Mouse (Mus musculus): ENCODE results near the gene Bcl2.

Bcl2 gene

DNA sequence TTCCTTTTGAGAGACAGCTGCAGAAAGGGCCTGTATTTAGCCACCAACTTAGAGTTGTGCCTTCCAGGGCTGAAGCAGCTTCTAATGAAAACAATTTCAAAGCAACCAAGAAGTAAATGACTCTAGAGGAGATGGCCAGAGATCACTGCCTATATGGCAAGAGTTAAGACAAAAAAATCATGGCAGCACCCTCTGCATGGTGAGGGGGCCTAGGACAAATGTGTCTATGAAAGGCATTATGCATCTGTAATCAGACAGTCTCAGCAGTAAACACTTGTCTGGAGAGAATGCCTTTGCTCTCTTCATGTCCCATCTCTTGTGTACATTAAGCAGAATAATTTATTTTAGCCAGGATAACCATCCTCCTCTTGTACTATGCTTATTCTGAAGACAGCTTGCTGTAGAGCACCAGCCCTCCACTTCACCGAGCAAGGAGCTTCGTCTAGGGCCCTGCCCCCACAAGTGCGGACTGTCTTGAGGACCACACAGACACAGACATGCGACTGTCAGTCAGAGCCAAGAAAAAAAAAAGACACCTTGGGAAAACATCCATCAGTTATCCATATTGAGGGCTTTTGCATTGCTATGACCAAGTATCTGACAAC lies 126.1 kb downstream of the Bcl2 start:
- no peak for DNase-seq (ENCODE audit: low read depth, low spot score)

DNA sequence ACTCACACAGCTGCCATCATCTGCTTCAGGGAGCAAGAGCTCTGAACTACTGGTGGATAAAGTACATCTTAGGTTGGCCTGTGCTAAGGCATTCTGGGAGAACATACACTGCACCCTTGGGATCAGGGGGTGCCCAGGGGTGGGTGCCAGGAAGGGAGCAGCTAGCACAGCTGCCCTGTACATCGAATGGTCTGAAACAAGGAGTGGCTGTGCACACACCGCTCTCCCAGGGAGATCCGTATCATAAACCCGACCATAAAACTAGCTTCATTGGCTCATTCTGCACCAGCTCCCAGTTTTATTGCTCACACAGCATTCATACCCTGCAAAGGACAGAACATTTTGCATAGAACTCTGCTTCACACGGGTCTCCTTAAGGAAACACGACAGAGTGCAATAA lies 127.3 kb downstream of the Bcl2 start:
- DNase-seq (ENCODE audit: low read depth, low spot score) = no peak

DNA sequence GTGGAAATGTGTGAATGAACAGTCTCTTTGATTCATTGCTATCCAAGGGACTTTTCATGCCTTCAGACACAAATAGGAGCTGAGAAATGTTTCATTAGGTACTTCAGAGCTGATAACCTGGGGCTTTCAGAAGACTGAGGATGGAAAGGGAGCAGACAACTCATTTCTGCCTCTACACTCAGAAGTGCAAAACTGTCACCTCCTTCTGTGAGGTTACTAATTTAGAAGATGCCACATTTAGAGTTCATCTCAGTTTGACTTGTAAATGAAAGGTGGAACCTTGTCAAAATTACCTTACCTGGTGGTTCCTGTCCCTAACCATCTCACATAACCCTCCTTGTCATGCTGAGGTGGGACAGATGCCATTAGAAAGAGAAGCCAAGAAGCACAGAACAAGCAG lies 128.7 kb downstream of the Bcl2 start:
- DNase-seq (ENCODE audit: low read depth, low spot score) = no peak

DNA sequence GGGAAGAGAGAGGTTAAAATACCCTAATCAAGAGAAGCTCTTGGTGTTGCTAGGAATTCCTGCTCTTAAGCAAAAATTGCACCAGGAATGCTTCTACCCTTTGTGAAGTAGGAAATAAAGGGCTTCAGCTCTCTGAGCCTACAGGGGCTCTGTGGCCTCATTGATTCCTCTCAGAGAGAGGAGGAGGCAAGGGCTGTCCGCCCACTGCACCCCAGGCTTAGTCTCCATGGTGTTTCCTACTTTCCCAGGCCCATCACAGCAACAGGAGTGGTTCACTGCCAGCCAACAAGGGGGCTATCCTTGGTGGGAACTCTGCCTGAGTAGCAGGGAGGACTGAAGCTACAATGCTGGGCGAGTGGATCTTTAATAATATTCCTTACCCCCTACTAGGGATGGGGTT lies 129.2 kb downstream of the Bcl2 start:
- DNase-seq (ENCODE audit: low read depth, low spot score) = no peak

DNA sequence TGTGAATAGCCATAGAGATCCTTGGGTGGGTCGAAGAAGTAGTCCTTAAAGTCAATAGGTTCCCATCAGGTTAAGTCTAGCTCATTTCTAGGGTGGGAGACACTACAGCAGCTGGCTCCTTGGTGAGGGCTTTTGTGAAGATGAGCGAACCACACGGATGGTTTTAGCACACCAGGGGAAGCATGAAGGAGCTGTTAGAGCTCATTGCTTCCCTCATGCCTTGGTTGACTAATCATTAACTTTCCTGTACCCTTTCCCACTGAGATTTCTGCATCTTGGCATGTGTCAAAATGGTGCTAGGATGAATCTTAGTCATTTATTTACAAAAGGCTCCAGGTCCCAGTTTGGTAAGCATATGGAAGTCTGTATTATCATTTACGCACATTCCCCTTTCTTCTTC lies 129.8 kb downstream of the Bcl2 start:
- DNase-seq (ENCODE audit: low read depth, low spot score) = no peak

DNA sequence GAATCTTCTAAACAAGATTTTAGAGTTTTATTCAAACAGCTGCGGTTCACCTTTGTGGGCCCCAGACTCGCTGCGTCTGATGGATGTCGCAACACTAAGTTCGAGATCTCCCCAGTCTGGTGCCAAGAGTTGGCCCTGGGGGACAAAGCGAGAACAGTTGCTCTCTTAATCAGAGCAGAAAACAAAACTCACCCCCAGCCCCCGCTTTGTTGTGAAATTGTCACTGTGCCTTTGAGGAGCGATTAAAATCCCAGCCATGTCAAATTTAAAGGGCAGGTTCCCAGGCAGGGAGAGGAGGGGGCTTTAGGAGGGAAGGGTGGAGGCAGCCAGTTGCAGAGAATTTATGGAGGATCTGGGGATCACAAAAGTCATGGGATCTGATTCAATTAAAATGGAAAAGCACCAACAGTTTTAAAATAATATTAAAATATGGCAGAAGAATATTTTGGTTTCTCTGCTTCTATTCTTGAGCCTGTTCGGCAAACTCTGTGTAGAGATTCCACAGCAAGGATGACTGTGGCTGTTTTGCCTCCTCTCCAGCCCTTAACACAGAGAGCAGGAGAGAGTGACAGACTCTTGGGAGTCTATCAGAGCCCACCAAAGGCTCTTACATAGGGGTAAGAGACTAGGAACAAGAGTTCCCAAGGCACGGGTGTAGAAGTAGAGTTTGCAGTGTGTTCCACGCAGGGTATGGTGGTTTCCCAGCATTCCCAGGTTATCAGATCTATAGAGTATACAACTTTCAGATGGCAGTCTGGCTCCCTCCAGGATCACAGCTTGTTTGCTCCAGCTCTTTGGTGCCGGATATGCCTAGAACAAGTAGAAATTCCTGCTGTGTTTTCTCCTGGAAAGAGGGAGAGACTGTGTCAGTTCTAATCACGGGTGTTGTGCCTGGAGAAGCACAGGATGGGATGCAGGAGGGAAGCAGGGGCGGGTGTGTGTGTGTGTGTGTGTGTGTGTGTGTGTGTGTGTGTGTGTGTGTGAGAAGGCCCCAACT lies 130.5 kb downstream of the Bcl2 start:
- DNase-seq (ENCODE audit: low read depth, low spot score) = no peak

DNA sequence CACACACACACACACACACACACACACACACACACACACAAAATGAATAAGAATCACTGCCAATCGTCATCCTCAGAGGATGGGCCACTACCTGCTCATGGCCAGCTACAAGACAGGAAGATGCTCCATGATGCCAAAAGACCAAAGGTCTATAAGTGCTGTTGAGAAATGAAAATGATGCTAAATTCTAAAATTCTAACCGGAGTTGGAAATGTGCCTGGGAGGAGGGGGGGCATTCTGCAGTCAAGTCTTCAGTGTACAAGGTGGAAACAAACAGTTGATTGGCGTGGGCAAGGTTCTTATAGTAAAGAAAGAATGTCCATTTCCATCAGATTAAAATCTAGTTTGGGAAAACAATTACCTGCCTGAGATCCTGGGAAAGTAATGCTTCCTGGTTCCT lies 131.3 kb downstream of the Bcl2 start:
- DNase-seq (ENCODE audit: low read depth, low spot score) = no peak

DNA sequence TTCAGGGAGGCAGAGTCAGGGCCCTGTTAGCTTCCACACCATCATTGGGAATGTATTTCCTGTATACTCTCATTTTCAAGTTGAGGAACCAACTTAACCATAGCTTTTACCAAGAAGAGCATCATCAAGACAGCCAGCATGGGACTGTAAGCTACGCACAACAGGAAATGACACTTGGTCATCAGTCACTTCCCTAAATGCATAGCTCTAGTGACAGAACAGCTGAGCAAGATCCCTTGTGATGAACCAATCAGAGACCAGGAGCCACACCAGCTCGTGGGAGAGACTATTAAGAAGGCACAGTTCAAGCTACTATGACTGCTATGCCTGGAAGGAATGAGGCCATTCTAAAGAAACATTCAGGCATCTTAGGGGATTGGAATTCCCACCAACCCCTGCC lies 132.3 kb downstream of the Bcl2 start:
- no peak for DNase-seq (ENCODE audit: low read depth, low spot score)

DNA sequence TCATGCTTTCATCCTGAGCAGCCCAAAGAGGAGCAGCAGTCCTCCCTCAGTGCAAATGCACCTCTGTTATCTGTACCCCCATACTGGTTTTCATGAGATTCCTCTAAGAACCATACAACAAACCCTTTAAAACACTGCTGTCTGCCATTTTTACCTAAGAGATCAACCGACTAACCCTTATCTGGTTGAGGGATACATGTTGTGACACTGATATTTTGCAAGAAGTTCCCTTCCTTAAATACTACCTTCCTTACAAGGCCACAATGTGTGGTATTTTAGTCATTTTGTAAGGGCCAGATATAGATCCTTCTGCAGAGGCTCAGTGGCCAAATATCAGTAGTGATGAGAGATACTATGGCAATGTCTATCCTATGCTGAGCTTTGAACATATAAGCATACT lies 134.3 kb downstream of the Bcl2 start:
- DNase-seq (ENCODE audit: low read depth, low spot score) = no peak

DNA sequence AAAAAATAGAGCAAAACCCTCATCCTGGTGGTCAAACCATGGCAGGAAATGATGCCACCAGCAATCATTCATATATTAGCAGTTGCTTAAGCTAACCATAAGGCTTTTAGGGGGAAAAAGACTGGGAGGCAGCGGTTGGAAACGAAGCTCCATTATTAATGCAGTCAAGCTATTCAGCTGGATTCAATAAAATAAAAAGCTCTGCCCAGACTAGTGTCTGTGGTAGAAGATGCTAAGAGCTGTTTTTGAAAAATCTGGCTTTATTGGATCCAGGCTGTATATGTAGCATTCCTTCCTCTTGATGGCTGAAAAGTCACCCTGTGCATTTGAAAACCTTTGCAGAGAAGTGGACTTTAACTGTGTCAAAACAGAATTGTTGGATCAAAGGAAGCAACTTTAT lies 141.6 kb downstream of the Bcl2 start:
- DNase-seq (ENCODE audit: low read depth, low spot score) = no peak

DNA sequence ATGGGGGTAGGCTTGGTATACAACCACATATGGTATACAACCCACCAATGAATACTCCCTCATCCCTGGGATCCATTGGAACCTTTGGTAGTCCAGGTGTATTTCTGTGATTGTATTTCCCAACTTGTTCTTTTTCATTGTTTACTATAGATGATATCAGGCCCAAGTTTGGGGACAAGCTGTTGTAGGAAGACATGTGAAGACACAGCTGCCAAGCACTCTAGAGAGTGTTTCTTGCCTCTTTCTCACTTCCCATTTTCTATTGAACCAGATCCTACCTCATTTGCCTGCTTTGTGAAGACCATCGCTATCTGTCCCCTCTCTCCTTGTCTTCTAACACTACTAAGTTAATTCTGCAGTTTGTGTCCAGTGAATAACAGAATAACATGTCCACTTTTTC lies 143.2 kb downstream of the Bcl2 start:
- DNase-seq (ENCODE audit: low read depth, low spot score) = no peak

DNA sequence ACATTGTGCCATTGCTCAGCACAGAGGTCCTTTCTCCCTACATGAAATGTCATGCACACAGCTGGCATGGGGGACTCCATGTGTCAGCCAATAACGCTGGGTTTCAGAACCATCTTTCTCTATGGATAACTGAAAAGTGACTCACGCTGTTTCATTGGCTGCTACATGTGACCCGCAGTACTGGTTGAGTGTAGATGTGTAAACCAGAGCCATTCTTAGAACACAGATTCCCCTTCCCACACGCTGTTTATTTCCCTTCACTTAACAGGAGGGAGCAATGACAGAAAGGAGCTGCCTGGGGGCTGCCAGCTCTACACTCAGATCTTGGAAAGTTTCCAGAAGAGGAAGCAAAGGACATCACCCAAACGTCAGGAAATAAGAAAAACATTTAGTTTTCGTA lies 143.7 kb downstream of the Bcl2 start:
- no peak for DNase-seq (ENCODE audit: low read depth, low spot score)

DNA sequence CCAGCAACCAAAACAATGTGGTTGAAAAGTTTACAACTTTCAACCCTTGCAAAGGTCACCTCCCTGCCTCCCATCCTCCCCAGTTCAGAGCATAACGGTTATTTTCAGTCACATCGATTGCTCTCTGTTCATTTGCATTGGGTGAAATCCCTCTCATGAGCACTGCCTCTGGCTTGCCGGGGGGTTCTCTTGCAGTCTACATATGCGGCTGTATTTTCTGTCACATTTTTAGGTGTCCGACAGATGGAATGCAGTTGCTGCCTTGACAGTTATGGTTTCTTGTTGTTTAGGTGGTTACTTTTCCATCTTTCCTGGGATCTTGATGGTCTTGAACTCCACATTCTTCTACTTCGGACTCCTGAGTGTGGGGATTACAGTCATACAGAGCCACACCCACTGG lies 144.4 kb downstream of the Bcl2 start:
- DNase-seq (ENCODE audit: low read depth, low spot score) = no peak

DNA sequence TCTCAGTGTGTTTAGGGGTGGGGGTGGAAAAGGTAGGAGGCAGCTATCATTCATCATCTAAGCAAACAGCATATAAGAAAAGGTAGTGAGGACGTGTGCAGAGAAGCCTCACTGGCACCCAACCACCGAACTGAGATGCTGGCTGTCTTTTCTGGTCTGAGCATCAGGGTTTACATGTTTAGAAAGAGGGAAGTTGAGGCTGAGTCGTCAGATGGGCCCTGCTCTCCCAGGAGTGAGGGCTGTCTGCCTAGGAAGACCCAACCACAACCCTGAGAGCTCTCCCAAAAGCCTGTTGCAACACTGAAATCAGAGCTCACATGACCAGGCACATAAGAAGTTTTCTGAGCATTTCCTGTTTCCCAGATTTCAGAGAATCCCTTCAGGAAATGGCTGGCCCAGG lies 145.2 kb downstream of the Bcl2 start:
- no peak for DNase-seq (ENCODE audit: low read depth, low spot score)

DNA sequence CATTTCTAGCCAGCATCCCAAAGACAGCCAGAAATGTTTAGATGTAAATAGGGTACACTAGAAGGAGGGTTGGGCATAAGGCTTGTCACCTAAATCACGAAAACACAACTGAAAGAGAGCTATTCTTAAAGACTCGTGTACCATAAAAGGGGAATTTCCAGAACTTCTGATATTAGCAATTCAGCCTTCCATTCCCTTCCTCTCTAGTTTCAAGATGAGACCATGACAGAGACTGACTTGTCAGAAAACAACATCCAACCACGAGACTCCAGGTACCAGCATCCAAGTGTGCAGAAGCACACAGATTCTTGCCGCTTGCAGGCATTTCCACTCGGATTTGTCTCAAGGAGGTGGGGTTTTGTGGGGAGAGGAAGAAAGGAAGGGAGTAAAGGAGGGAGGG lies 146.6 kb downstream of the Bcl2 start:
- DNase-seq (ENCODE audit: low read depth, low spot score) = no peak

DNA sequence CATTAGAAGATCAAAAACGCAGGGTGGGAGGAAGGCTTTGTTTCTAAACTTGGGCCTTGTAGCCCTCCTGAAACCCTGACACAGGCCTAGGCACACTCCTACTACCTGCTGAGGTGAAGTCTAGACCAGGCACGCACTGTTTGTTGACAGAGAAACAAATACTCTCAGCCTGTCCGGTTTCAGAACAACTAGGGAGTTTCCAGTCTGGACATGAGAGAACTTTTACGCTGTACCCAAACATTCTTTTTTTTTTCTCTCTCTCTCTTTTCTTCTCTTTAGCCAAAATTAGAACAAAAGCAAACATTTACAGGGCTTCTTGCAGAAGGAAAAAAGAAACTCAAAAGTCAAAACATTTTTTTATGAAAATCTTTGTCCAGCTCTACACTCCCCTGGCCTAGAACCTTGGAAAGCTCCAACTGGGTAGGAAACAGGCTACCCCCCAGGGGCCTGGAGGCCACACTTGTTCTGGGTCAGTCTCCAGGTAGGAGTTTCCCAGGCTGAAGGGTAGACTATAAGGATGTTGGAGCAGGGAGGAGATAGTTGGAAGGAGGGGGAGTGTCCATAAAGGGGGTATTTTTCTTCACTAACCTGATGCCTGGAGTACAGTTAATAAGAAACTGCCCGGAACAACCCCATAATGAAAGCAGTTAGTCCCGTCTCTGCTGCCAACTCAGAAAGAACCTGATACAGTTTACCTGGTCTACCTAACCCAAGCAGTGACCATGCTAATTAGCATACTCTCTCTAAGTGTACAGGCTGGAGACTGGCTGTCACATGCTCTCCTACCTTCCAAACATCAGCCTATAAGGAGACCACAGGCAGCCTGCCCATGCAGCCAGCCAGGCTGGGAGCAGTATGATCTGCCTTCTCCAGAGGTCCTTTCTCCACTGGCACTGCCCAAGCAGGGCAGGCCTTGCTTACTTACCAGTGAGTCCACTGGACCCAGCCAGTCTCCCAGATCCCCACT lies 147.7 kb downstream of the Bcl2 start:
- no peak for DNase-seq (ENCODE audit: low read depth, low spot score)

DNA sequence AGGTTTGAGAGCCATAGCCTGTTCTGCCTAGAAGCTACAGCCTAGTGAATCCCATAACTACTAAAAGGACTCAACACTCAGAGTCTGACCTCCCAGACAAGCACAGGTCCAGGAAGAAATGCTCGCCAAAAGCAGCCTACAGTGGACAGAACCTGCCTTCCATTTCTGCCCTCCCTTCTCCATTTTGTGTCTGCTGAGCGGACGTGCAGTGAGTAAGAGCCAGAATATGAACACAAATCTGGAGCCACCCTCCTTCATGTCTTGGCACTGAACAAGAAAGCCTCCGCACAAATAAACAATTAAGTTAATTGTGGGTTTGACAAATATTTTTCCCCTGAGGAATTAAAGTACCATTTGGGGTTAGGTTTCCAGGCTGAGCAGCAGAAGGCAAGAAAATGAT lies 148.8 kb downstream of the Bcl2 start:
- no peak for DNase-seq (ENCODE audit: low read depth, low spot score)

DNA sequence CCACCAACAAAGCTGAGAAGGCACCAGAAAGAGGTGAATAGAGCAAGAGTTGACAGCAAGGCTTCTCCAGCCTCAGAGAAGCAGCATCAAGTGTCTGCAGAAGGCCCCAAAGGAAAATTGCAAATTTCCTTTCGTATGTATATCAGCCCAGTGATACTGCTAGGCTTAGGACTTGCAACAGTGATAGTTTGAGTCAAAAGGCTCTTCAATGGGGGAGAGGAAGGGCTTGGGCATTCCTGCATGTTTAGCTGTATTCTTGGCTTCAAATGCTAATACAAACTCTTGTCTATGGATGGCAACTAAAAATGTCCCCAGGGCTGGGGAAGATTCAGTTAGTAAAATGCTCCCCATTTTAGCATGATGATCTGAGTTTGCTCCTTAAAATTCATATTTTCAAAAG lies 149.6 kb downstream of the Bcl2 start:
- no peak for DNase-seq (ENCODE audit: low read depth, low spot score)

DNA sequence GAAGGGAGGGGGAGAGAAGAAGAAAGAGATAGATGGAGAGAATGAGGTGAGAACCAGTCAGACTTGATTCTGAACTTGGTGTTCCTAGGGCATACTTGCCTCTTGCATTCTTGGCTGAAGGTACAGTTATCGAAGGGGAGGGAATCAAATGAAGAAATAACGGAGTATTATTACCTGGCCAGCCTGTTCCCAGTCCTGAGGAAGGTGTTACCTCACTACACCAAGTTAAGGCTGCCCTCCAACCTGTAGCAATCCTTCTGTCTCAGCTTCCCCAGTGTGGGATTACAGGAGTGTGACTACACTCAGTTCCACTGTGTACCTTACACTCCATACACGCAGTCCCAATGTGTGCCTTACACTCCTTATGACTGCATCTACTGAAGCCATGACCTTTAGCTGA lies 151.3 kb downstream of the Bcl2 start:
- DNase-seq (ENCODE audit: low read depth, low spot score) = no peak

DNA sequence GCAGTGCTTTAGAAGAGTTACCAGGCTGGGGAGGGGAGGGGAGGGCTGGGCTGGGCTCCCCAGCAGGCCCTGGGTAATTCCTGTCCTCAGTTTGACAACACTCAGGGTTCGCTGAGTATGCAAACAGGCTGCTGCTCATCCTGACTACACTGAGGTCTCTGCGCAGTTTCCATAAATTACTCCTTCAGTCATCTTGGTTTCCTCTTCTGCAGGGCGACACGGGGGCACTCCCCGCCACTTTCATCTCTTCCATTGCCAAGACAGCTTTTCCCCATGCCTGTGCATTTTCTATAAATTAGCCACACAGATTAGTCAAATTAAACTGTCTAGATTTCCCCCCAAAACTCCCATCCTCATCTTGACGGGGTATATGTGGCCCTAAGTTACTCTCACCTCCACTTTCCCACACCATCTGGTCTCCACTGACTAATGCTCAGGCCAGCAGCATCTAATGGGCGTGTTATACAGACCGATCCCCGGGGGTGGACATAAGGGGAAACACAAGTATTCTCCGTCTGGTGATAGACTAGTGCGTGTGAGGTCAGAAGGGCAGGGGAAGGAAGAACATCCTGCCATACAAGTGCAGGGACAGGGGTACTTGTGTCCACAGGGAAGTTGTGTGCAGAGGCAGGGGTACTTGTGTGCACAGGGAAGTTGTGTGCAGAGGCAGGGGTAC lies 152.9 kb downstream of the Bcl2 start:
- no peak for DNase-seq (ENCODE audit: low read depth, low spot score)

DNA sequence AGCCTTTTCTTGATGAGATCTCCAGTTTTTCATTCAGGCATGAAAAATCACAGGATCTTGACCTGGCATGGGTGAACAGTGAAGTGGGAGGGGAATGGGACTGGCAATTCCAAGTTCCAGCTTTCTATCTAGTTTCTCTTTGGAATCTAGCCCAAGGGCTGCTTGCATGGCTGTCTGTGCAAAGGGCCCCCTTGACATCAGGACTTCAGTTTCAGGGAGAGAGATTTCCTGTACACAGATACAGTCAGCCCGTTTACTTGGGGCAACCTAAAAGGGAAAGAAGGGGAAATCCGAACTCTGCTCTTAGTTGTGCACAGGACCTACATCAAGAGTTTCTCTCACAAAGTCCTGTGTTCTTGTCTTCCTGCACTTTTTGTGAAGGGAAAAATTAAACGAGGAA lies 154.0 kb downstream of the Bcl2 start:
- DNase-seq (ENCODE audit: low read depth, low spot score) = no peak

All from retina, postnatal 7 days (tissue).